Mouse (Mus musculus) c-Kit-negative CD71-positive TER-119-positive erythroid progenitor cells, embryonic 14.5 days (primary cell): ENCODE results near the gene Cmtm3.
A peak's percentile ranks its signal among the peaks of the same experiment; 100 is the strongest.

ENCODE experiments used
- DNase-seq: peaks from one replicate; pipeline ENCODE4 v3.0.0-alpha.2; 2013; ENCODE audit warnings: low read depth, low spot score

Cmtm3 gene

DNA sequence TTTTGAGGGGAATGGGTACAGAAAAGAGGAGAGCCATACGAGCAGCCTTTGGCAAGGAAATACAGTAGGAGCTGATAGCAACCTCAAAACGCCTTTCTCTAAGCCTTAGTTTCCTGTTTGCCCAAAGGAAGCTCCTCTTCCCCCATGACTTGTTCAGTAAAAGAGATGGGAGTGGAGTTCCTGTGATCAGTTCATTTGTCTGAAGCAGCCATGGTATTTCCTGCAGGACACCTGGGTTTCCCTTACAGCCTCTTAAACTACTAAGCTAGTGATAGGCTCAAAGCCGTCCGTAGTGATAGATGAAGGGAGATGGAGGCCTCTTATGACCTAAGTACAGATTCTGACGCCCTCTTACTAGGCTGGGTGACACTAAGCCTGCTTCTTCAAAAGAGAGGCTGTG, 3.2 kb downstream of the Cmtm3 start:
- no peak for DNase-seq

DNA sequence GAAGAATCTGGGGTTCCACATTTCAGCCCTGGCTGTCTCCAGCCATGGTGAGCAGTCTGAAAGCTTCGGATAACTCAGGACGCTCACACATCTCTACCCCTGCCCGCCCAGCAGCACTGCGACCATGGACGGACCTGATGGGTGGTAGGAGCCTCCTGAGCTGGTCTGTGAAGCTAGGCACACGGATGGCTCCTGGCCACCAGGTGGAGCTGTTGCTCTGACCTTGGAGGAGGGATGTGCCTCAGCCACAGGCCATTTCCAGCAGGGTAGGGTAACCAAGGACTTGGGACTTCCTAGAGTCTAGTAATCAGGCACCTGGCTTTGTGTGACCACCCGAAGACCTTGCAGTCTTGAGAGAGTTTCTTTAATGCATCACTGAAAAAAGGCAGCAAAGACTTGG, 4.7 kb downstream of the Cmtm3 start:
- peak; percentile 40 for DNase-seq

DNA sequence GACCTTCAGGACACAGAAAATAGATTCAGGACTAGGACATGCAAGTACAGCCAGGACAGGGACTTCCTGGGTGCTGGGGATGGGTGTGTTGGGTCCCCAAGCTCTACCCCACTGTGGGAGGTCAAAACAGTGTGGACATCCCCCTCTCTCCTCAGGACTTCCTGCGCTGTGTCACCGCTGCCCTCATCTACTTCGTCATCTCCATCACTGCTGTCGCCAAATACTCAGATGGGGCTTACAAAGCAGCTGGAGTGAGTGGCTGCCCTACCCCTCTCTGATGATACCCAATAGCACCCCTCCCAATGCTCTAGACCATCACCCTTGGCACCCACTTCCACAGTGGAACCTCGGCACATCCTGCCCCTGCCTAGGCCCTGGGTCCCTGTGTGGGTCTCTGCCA, 5.4 kb downstream of the Cmtm3 start:
- no peak for DNase-seq

DNA sequence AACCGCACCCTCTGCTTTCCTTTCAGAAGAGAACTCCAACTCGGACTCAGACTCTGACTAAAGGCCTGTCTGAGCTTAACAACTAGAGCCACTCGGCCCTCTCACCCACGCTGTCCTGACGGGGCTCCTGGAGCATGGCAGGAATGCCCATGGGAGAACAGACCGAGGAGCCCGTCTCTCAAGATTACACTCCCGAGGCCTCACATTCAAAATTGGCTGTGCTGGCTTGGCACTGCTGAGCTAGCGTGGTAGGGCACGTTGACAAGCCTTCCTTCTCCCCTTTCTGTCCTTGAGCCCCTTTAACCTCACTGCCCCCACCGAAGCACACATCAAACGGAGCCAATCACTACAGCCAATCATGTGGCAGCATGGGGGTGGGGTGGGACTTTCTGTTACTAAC, 7.5 kb downstream of the Cmtm3 start:
- no peak for DNase-seq

DNA sequence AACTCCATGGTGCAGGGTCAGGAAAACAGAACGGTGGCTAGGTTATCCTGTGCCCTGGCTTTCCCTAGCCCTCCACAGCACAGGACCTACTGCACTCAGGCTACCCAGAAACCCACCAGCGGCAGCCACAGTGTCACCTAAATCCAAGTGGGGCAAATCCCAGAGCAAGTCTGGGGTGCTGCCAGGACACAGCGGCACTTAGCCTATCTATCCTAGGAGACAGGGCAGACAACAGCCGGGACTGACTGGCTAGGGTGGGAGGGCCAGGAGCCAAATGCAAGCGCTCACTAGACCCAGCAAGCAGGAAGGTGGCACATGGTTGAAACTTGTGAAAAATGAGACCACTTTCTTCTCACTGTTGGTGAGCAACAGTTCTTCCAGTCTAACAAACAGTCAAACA, 9.8 kb downstream of the Cmtm3 start:
- no peak for DNase-seq

DNA sequence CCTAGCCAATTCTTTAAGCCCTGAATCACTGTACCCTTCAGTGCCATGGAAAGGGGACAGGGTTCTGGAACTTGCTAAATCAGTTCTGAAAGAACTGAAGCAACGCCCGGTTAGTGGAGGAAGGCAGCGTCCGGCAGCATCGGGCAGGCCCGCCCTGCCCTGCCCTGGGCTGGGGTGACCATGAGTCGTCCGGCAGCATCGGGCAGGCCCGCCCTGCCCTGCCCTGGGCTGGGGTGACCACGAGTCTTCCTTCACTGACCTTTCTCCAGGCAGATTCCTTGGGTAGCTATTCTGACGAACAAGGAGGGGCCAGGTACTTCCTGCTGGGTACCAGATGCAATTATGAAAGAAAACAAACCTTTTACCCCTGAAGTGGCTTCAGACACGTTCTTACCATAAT, 10.8 kb downstream of the Cmtm3 start:
- no peak for DNase-seq

DNA sequence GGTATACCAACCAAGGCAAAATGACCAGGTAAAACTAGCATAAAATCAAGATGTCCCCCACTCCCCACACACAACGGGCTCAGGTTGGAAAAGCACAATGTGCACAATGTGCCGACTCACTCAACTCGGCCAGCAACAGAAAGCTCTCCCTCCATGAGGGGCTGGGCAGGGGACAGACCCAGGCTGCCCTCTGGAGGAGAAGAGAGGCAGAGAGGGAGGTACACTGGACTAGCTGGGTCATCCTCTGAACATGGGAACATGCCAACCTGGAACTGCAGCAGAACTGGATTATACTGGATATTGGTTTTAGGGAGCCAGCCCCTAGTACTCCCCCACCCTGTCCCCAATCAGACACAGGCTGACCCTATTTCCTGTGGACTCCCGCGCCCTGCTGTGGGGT, 14.0 kb downstream of the Cmtm3 start:
- DNase-seq = no peak

DNA sequence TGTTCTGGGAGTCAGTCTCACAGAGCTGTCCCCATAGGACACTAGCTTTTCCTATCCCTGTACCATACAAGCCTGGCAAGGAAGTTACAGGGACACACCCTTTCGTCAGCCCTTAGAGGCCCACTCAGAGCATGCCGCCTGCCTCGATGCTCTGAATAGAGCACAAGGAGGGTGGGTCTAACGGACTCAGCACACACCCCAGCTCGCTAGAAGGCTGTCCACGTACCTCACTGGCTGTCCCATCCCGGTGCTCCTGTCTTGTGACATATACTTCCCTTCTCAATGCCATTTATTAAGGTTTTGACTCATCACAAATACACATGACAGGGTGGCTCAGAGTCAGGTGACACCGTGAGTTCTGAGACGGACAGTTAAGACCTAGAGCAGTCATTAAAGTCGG, 15.3 kb downstream of the Cmtm3 start:
- no peak for DNase-seq

DNA sequence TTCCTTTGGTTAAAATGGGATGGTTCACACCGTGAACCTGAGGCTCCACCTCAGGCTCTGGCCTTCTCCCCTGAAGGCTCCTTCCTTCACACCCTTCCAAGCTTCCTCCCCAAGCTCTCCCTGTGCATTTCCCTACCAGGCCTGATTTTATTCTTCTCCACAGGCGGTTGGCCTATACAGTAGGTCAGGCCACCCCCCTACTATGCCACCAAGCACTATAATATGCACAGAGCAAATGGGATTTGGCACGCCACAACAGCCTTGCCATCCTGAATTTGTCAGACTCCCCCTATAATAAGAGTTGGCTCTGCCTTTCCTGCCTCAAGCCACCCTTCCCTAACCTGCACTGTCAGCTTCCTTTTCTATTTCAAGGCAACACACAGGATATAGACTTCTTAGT, 19.4 kb downstream of the Cmtm3 start:
- DNase-seq = no peak

DNA sequence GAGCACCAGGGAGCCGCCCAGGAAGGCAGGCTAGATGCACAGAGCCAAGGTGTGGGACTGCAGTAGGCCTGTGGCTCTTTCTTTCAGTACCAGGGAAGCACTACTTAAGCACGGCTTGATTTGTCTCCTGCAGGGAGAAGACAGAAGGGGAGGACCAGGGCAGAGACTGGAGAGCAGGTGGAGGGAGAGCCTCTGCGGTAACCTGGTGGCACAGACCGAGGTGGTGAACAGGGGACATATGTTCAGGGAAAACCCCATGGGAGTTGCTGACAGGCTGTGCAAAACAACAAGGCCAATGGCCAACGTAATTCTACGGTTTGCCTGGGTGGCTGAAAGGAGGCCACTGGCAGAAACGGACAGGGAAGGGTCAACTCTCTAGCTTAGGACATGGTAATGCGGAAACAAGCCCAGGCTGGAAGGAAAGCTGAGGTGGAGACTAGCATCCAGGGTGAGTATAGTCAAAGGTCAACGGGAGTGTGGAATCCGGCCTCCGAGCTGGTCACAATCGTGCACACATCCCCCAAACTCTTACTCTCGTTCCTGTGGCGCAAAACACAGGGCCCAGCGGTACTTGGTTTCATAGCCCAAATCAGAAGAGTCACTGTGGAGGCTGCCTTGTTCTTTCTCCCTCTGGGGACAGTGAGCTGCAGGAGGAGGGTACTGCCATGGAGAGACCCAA, 20.7 kb downstream of the Cmtm3 start:
- no peak for DNase-seq

DNA sequence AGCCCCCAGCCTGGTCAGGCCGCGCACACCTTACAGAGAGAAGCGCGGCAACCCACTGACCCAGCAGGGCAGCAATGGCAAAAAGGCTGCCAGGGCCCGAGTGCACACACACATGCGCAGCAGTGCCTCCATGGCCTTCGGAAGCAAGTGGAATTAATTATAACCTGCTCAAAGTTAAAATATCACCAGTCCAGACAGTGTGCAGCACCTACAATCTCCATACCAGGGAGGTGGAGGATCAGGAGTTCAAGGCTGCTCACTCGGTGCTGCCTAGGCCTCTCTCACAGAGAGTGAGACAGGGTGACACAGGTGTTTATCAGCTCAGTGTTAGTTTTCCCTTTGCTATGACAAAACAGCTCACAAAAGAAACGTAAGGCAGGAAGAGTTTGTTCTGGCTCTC, 26.5 kb downstream of the Cmtm3 start:
- no peak for DNase-seq

DNA sequence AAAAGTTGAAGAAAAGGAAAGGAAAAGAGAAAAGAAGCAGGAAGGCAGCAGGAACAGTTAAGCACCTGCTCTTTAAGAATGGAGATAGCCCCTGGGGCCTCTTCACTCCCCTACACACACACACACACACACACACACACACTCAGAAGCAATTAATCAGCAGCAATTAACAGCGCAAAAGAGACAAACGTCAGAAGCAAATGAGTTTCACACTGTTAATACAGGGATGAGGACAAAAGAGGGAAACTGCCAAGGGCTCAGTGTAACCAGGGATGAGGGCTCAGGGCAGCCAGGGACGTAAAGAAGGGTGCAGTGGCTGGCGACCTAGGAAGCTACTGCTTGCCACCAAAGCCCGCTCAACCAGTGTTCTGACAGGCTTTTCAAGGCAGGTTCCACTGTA, 28.2 kb downstream of the Cmtm3 start:
- DNase-seq = no peak

DNA sequence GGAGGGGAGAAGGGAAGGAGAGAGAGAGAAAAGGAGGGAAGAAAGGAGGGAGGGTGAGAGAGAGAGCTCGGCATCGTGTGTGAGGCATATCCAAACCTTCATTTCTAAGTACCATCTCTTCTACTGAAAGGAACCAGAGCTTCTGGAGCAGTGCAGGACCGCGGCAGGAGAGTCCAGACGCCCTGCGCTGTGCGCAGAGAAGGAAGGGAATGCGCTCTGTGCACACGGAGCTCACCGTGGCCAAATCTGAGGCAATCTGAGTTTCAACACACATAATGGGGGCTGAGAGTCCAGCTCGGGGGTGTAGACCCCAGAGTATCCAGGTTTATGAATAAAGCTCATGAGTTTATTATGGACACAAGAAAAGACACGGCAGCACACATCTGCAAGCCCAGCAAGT, 30.4 kb downstream of the Cmtm3 start:
- no peak for DNase-seq

DNA sequence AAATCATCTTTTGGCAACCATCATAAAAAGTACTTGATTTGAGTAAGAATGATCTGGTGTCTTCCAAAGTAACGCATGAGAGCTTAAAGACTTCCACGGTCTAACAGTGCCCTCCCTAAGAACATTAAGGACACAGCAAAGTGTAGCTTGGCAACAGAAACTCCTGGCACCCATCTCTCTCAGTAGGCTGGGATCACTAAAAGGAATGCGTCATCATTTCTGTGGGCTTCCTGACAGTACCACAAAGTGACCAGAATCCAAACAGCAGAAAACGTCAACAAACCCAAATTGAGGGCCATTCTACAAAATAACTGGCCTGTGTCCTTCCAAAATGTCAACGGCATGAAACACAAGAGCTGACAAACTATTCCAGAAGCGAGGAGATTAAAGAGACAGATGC, 30.9 kb downstream of the Cmtm3 start:
- DNase-seq = no peak

DNA sequence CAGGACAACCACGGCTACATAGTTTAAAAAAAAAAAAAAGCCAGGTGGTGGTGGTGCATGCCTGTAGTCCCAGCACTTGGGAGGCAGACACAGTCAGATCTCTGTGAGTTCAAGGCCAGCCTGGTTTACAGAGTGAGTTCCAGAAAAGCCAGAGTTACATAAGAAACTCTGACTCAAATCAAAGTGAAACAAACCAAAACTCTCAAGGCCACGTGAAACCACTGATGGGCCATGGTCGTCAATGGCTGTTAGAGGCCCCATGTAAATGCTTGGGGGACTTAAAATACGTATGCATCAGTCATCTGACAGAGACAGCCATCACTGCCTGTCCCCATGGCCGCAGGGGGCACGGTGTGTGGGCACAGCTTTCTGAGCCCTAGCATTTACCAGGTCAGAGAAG, 31.9 kb downstream of the Cmtm3 start:
- DNase-seq = no peak

DNA sequence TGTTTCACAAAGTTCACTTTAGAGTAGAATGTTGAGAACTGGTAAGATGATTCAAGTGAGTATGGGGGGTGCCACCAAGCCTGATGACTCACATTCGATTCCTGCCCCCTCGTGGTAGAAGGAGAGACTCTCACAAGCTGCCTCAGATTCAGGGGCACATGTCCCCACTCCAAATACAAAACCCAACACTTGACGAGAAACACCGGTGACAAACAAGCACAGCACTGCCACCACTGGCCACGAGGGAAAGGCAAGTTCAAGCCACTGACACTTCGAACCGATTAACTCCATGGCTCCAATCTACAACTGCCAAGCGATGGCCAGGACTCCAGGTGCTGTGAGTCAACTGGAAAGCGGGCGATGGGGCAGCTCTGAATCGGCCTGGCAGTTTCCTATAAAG, 34.6 kb downstream of the Cmtm3 start:
- no peak for DNase-seq

DNA sequence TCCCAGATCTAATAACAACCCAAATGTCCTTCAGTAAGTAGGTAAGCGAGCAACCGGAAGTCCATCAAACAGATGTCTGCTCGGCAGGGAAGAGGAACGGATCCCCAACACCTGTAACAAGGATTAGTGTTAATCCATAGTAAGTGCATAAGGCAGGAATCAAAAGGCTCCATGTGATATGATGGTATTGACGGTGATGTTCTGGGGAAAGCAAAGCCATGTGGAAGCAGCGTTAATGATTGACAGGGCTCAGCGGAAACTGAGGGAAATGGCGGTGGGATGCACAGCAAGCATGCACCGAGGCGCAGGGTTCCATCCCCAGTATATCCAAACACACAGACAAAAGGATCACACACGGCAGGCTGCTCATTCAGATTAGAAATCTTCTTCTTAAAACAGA, 35.1 kb downstream of the Cmtm3 start:
- no peak for DNase-seq

DNA sequence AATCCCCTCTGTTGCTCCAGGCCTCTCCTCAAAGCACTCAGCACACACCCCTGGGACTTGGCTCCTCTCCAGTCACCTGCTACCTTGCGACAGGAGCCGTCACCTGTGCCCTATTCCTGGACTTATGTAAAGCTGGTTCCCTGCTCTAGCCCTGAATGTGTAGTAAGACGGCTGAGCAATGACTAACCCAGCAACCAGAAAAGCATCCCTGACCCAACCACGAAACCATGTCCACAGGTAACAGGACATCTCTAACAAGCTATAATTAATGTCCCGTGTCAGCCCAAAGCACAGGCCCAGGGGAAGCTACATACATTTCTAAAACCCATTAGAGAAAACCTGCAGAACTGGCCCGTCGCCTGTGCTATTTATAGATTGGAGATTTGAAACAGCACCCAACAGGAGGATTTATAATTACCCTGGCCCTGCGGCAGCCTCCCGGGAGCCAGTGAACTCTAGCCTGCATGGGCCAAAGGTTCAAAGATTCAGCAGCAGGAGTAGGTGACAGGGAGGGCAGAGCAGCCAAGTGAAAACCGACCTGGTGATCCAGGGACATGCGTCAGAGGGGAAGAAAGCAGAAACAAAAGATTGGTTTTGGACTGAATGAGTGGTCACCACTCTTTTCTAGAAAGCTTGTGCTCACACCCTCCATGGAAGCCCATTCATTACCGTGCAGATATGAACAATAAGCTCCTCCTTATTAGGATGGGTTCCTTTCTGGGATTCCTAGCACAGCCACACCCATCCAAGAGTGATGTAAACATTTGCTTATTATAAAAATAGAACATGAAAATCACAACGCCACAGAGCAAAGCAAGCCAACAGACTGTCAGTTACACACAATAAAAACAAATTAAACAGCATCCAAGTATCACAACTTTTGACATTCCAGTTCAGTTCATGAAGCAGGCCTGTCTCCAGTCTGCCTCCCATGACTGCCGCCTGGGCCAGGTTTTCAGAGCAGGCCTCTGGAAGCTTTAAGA, 35.9 kb downstream of the Cmtm3 start:
- no peak for DNase-seq

DNA sequence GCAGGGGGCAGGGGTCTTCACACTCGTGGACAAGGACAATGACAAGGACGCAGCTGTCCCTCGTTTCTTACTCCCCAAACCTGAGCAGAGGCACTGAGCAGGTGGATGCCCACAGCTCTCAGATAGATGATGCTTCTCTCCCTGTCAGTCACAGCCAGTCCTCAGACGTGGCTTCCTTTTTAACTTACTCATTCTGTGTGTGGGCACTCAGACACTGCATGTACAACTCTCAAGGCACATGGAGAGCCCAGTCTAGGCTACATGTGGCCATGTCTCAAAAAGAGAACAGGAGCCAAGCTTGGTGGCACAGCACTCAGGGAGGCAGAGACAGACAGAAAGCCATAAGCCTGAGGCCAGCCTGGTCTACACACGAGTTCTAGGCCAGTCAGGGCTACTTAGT, 36.7 kb downstream of the Cmtm3 start:
- no peak for DNase-seq

DNA sequence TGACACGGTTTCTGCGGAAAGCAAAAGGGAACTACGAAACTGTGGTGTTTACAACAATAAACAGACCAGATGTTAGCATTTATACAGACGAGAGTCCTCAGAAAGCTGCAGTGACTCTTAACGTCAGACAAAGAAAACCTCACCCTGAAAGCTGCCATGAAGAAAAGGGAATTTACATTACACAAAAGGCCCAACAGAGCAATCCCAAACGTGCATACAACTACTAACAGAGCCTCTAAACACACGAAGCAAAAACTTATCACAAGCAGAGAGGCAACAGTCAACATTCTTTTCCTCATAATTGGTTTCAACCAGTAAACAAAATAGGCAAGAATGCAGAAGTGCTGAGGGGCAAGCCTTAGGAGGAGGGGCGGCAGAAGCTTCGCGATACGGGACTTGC, 37.5 kb downstream of the Cmtm3 start:
- DNase-seq = no peak

DNA sequence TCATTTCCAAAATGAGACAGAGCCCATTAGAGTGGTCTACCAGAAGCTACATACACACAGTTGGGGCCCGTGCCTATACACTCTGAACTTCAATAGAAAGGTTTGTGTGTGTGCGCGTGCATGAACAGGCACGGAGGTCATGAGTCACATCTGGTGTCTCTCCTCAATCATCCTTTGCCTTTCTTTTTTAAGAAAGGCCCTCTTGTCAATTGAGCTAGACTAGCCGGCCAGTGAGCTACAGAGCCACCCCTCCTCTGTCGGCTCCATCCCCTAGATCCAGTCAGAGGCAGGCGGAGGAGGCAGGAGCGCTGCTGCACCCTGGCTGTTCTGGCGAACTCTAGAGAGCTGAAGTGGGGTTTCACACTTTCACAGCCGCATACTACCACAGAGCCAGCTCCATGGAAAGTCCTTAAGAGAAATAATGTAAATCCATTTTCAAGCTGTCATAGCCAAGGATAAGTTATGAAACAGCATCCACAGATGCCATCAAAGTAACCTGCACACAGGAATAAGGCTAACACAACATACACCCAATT, 40.2 kb downstream of the Cmtm3 start:
- DNase-seq = no peak

DNA sequence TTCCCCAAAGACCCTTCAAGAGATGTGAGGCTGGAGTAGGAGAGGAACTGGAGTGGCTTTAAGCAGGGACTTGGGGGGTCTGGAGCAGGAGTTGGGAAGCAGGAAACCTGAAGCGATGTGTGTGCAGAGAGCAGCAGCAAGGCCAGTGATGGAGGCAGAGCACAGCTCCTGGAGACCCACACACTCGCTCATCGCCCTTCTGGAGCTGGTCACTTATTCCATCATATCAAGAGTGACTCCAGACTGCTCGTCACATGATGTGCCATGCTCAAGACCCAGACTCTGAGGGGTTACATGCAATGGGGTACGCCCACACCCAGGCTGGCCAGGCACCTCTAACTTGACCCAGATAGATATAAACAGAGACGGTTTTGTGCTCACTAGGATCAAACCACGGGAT, 41.1 kb downstream of the Cmtm3 start:
- no peak for DNase-seq

DNA sequence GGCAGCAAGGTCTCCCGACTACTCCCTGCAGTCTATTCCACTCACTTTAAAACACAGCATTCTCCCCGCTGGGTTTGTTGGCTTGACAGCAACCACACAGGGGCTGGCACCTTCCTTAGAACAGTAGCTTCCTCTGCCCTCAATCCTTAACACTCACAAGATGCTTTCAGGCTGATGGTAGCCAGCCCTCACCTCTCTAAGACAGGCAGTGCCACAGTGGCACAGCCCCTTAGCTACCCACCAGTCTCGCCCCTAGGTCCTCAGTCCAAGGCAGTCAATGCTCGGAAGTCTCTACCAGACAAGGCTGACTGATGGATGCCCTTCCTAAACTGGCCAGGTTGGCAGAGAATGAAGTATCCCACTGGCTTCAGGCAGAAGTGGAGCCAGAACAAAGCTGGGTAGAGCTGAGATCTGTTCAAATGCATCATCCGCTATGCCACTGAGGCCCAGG, 41.8 kb downstream of the Cmtm3 start:
- no peak for DNase-seq
